Mouse (Mus musculus) layer of hippocampus, adult 9-10 months (tissue): ENCODE results near the gene Slc4a8.

Source experiments
- DNase-seq: peaks from one replicate; pipeline ENCODE4 v3.0.0; 2022; ENCODE audit warnings: low spot score

Gene Slc4a8

DNA sequence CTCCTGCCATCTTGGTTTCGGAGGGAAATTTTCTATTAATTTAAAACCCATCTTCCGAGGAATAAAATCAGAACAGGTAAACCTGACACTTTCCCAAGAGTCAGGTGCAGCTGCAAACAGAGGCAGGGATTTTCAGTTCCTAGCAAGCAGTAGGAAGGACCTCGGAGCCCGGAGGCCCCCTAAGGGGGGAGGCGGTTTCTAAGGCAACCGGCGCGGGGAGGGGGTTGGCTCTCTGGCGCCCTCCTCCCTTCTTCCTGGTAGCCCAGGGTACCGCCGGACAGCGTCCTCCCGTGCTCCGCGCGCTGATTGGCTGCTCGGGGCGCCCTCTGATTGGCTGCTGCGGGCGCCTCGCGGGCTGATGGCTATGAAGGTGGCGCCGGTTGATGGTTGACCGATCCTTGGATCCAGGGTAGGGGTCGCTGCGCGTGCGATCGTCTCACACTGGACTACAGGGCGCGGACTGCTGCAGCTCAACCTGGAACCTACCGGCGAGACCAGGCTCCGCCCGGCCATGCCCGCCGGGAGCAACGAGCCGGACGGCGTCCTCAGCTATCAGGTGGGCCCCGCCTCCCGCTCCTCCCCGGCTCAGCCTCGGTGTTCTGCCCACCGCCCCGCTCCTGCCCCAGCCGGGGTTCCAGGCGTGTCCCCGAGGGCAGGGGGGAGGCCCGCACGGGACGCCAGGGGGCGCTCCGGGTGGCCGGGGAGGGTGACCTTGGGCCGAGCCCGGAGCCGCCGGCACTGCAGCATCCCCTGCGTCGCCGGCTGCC, at the start of gene Slc4a8:
Gene Slc4a8, plus strand, starts transcription at position 329 of the 767 bp plus-strand sequence.
- peak; percentile 74 for DNase-seq

DNA sequence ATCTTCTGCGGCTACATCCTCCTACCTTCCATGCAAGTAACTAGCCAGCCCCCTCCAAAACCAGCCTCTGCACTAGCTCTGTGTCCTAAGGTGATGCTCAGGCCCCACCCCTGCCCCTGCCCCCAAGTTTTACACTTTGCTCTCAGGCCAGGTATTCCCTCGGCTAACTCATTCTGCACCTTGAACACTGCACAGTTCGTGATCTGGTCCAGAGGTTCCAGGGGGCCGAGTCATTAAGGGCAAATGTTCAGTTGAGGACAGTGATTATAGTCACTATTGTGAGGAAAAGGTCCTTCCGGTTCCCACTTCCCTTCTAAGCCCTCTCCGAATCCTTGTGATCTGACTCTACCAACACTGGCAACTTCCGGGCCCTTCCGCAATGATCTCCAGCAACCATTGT, 47.1 kb upstream of the Slc4a8 start:
- no peak for DNase-seq

DNA sequence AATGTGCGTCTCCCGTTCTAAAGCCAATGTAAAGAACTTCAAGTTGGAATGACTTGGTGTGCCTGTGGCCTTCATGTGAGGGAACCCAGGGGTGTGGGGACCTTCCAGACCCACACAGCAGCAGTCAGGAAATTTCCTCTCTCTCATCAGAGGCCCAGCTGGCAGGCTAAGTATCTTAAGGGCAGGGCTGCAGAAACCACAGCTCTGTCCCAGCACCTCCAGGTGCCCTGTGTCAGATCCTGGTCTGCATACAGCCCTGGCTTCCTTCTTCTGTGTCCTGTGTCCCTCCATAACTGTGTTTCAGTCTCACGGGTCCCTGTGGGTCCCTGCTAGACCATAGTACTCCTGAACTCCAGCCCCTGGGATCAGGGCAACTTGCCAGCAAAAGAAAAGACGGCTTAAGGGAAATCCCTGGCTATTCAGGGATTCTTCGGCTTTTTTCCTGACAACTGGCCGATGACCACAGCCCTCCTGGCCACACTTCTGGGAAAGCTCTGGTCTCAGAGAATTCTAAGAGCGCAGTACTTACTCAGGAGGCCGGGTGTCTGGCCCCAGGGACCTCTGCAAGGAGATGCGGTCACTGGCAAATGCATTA, 46.1 kb upstream of the Slc4a8 start:
- no peak for DNase-seq

DNA sequence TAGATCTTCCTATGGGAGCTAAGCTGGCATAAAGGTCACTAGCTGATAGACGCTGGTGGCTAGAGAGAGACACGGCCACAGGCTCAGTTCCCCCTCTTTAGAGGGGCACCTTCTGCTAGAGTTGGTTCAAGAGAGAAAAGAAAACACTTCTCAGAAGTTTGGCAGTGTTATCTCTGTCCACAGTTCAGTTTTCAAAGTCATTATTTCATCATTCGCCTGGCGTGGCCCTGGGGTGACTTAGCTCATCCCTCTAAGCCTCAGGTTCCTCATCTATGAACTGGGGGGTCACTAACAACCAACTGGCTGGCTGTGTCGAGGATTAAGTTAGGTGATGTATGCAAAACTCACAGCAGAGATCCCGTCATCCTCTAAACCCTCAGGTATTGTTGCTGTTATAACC, 43.6 kb upstream of the Slc4a8 start:
- DNase-seq, result no peak

DNA sequence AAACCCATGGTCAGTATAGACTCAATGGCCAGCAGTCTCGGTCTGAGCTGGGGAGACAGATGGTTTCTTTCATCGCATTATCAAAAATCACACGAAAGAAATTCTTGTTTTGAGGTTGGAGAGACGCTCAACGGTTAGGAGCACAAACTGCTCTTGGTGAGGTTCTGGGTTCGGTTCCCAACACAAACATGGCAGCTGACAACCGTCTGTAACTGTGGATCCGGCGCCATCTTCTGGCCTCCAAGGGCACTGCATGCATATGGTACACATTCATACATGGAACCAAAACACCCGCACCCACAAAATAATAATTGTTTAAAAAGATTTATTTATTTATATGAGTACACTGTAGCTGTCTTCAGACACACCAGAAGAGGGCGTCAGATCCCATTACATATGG, 43.0 kb upstream of the Slc4a8 start:
- no peak for DNase-seq

DNA sequence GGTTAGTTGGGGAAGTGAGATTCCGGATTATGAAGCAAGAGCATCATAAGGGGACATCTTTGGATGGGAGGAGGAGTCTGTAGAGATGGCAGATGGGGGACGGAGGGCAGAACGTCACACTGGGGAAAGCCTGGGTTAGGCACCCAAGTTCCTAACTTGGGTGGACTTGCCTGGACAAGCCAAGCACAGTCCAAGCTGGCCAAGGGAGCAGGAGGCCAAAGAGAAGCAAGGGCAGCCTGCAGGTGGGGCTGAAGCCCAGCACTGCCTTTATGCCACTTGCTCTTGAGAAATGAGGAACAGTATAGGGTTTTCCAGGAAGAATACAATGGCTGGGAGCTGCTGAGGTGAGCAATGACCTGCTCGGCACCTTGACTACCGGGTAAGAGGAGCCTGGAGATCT, 42.3 kb upstream of the Slc4a8 start:
- no peak for DNase-seq

DNA sequence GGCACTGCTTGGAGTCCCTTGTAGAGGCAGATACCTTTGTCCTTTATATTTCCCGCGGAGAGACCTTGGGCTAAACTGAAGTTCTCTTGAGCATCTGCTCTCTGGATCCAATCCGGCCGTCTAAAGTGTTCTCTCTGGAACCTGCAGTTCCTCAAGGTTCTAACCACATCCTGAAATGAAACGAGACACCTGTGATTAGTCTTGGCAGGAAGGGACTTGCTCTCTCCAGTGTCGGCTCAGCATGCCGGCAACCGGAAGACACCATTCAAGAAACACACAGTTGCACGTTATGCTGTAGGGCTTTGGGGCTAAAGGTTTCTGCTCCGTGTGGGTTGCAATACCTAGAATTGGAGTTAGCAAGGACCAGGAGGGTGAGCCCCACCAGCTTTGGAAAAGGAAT, 41.5 kb upstream of the Slc4a8 start:
- no peak for DNase-seq

DNA sequence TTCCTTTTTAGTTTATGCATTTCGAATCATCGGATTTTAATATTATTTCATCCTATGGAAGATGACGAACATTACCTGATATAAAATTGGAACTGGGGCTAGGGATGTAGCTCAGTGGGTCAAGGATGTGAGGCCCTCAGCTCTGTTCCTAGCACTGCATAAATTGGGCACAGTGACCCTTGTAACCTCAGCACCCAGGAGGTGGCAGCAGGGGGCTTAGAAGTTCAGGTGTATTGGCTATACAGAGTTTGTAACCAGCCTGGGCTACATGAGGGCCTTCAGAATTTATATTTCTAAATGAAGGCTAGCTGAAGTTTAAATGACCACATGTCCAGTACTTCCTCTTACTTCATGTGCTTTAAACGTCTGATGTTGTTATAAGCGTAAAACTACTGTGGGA, 40.1 kb upstream of the Slc4a8 start:
- no peak for DNase-seq

DNA sequence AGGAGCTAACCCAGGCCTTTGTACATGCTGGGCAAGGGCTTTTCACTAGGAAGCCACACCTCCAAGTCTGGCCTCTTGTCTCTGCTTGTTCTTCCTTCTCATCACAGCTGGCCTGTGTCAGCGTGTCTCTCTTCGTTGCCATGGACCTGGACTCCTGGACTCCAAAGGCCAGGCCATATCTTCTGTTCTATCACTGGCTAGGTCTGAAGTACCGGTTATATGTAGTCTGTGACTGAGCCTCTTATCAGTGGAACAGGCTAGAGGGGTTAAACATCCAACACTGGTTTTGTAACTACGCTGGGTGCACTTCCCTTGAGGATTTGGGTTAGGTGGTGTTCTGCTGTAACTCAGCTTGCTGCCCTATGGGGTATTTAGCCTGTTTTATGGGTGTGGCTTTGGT, 39.5 kb upstream of the Slc4a8 start:
- DNase-seq, result no peak

DNA sequence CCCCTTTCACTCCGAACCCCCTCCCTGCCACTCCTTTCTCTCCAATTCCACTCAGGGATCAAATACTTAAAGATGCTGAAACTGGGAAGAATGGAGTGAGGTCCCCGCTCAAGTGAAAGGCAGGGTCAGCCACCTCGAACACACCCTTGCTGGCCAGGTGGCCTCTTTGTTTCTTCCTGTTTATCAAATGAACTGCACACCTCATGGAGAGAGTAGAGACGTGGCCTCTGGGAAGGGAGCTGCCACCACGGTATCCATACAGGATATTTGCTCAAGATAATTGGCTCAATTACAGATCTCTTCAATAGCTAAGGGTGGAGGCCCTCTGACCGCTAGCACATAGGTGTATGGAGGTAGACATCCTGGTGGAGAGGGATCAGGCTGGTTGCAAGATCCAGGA, 39.0 kb upstream of the Slc4a8 start:
- DNase-seq, result no peak

DNA sequence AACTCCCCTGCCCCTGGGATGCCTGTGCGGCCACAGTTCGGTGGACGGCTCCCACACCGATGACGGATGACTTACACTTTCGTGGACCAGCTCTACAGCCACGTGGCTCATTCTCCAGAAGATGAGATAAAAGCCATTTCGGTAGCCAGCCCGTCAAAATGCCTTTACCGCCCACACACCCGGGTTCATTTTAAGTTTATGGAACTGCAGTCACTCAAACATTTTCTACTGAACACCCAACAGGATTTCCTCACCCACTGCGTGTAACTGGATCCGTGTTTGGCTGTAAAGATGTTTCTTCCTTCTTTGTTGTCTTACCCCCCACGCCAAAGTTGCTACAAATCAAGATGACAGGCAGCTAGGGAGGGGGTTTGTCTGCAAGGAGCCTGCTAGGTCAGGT, 38.0 kb upstream of the Slc4a8 start:
- DNase-seq, result no peak

DNA sequence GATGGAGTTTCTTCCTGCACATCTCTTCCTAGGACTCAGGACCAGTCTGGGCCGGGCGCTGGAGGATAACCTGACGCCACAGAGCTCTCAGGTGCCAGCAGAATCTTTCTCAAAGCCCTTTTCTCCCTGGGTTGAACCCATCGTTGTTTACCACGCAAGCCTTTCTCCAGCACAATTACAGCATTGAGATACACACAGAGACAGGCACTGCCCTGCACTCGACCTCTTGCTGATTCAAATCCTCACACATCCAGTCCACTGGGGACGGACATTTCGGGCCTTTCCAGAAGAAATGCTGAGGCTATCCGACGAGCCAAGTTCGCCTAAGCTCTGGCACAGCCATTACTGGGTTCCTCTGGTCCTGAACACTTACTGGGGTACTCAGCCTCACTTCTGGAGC, 34.8 kb upstream of the Slc4a8 start:
- no peak for DNase-seq

DNA sequence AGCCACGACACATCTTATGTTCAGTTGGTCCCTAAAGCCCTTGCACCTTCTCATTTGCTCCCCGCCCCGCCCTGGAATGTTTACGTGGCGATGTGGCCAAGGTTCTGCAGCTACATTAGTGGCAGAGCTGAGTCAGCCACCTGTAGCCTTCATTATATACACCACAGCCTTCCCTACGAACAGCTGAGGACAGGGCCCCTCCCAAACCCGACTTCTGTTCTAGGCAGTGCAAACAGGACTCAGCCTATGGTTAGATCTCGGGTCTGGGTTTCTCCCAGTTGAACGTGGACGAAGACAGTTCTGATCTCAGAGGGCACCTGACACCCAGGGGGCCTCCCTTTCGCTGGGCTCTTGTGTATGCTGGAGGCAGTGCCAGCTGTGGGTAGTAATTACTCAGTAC, 33.7 kb upstream of the Slc4a8 start:
- DNase-seq, result no peak

DNA sequence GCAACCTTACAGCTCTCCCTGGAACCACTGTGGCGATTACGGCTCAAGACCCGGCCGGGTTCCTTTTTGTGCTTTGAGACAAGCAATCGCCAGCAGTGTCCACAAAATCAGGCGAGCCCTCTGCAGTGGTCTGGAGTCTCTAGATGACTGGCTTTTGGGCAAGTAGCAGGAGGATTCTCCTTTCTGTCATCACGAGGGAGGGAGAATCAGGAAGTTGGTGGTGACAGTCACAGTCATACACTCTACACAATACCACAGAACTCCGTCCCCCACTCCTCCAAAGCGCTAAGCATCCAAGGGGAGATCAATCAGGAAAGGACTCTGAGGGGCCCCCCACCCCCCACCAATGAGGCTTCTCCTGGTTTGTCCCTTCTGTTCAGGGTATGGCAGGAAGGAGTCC, 33.0 kb upstream of the Slc4a8 start:
- no peak for DNase-seq

DNA sequence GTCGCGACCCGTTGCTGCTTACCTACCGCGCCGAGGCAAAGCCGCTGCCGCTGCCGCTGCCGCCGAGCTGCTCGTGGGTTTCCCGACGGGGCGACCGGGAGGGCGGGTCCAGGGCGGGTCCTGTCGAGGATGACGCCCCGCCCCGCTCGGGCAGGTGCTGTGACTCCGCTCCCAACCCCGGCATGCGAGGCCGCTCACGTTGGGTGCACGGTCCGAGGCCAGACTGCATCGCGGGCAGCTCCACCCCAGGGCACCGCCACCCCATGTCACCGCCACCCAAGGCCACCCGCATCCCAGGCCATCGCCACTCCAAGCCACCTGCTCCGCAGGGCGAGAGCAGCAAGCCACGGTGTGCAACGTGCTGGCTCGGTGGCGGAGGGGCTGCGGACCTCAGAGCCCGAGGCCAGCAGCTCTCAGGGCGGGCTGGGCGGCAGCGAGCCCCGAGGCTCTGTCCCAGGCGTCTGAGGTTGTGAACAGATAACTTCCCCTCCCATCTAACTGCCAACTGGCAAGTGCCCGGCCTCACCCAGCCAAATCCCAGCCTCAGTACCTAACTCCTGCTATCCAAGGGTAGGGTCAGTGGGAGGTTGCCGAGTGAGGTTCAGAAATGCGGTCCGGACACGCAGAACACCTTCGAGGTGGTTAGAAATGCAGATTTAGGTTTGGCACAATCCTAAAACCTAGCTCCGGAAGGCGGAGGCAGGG, 32.1 kb upstream of the Slc4a8 start, which contains the start of gene Galnt6:
Gene Galnt6, minus strand, starts transcription at position 96 of the 705 bp plus-strand sequence.
- no peak for DNase-seq

DNA sequence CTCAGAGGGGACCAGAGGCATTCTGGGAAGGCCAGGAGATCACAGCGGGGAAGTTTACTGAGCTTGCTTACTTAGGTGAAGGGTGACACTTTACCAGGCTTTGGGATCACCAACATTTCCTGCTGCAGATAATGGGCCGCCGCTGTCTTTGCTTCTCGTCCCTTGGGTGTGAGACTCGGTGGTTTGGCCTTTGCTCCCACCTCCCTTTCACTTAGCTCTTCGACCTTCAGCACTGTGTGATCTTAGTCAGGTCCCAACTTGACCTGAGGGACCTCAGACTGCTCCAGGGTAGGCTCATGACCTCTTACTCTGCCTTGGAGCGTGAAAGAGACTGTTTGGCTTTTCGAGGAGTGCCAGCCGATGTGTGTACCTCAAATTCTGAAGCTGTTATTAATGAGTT, 30.5 kb upstream of the Slc4a8 start:
- DNase-seq, result no peak

DNA sequence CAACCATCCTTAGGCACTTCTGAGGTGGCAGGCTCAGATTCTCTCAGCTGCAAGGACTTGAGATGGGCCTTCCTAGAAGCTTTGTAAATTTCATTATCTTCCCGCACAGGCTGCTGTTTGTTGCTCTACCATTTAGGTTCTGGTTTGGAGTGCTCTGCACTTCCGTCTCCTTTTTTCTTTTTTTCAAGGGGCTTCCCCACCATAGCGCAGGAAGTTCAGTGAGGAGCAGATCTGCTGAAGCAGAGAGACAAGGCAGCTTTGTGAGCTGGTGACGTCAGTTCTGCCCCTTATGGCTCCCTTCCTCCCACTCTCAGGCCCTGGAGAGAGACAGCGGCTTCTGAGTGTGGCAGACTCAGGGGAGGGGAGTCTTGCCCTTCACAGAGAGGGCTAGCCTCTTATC, 29.0 kb upstream of the Slc4a8 start:
- DNase-seq, result no peak

DNA sequence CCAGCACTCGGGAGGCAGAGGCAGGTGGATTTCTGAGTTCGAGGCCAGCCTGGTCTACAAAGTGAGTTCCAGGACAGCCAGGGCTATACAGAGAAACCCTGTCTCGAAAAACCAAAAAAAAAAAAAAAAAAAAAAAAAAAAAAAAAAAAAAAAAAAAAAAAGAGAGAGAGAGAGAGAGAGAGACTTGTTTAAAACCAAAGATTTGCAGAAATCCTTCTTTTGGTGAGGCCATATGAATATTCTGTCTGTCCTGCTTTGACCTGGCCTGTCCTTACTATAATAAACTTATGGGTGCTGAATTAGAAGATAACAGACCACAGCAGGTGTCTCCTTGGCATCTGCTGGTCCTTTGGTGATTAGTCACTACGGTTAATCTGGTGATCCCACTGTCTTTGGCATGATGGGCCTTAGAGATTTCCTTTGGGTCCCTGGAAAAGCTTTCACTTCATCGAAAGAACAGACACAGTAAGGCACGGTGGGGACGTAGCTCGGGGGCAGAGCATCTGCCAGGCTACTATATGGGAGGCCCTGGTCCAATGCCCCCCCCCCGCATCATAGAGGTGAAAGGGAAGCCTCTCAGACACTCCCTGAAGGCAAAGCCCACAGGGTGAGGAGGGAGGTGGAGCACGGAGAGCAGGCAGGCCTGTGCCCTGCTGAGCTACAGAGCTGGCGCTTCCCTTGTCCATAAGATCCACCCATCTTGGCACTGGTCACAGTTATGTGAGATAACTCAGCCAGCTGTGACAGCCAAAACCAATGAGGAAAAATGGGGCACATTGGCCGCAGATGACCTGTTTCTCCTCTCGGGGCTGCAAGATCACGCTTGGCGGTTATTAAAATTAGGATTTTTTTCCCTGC, 26.2 kb upstream of the Slc4a8 start:
- DNase-seq, result no peak

DNA sequence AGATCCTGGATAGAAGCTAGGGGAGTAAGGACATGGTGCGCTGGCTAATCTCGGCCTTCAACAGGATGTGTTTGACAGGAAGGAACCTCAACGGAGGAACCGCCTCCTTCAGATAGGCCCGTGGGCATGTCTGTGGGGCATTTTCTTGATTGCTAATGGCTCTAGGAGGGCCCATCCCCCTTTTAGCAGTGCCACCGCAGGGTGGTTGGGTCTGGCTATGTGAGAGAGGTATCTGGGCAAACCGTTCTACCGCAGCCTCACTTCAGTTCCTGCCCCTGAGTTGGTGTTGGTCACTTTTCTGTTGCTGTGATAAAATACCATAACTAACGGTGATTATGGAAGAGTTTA, 25.6 kb upstream of the Slc4a8 start:
- DNase-seq, result no peak

DNA sequence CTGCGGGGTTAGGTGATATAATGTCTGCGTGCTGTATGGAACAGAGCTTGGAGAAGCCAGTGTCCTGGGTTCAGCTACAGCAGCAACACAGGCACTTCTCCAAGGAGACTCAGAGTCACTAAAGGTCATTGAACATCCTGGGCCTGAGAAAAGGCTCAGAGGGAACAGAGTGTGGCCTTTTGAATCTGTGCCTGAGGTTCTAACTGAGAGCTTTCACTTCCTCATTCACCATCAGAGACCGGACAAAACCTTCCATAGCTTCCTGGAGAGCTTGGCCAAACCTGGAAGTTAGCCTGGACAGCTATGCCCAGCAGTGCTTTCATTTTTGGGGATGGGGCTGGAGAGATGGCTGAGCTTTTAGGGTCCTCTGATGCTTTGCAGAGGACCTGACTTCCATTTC, 23.9 kb upstream of the Slc4a8 start:
- no peak for DNase-seq

DNA sequence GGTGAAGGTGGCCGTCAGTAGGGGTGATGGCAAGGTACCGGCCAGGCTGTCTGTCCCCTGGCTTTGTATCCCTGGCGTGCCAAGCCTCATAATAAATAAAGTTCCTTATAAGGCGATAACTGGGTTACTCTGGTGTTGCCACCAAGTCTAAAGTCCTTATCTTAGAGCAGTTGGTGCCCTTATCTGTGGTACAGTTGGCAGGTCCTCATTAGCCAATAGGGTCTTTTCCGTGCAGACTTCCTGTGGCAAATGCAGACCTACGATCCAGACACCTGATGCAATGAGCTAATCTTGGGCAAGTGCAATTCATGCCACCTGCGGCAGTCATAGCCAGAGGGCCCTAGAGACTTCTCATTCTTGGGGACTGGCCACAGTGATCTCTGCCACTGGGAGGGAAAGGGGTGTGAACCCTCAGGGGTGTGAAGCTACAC, 23.2 kb upstream of the Slc4a8 start:
- DNase-seq, result no peak

DNA sequence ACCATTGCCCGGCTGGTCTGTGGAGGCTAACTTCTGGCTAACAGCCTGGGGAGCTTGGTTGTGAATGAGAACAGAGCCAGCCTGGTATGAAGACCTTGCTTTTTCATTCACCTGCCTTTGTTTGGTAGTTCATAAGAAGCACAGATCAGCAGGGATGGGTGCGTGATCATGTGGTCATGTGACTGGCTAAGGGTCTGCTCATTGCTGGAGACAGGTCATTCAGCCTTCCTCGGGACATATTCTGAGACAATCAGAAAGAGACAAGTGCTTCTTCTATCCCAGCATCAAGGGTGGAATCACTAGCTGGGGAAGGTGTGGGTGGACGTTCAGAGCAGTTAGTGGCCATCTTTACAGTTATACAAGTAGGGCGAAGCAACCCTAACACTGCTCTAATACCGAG, 22.1 kb upstream of the Slc4a8 start:
- no peak for DNase-seq

DNA sequence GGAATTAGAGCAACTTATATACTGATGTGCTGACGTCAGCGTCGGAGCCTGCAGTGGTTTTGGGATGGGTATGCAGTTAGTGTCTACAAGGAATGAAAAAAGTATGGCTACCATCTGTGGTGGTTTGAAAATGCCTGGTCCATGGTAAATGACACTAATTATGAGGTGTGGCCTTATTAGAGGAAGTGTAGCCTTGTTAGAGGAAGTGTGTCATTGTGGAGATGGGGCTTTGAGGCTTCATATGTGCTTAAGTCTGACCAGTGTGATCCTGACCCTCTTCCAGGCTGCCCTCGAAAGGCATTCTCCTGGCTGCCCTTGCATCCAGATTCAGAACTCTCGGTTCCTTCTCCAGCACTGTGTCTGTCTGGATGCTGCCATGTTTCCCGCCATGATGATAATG, 18.3 kb upstream of the Slc4a8 start:
- no peak for DNase-seq
